Mouse (Mus musculus) neural tube, embryonic 13.5 days (tissue): ENCODE measurements around the gene Wwox. TPM values are rescaled to one million over a fixed set of nuclear protein-coding genes. Genes with fewer than 3 reads are reported as not detected.
A peak's percentile ranks its signal among the peaks of the same experiment; 100 is the strongest.

Source experiments
- ATAC-seq: fragments of 200-750 bp; cut with Nextera tagmentation; 2 replicates; pipeline ENCODE4 v1.8.0; 2017; ENCODE audit warnings: low read depth, mild to moderate bottlenecking, moderate TSS enrichment, moderate library complexity
- H3K27ac ChIP-seq: fragments of 300-500 bp; sonication (generic); replicated peaks from 2 replicates; pipeline ENCODE4 v1.5.1; 2015; ENCODE audit warnings: moderate library complexity, mild to moderate bottlenecking, inconsistent platforms
- H3K27me3 ChIP-seq: fragments of 300-500 bp; sonication (generic); 2 replicates; pipeline ENCODE4 v1.6.1; 2015; ENCODE audit warnings: mild to moderate bottlenecking, inconsistent platforms
- H3K36me3 ChIP-seq: fragments of 300-500 bp; sonication (generic); 2 replicates; pipeline ENCODE4 v1.6.1; 2015; ENCODE audit warnings: mild to moderate bottlenecking, inconsistent platforms
- H3K4me1 ChIP-seq: fragments of 300-500 bp; sonication (generic); replicated peaks from 2 replicates; pipeline ENCODE4 v1.6.1; 2015; ENCODE audit warnings: inconsistent platforms
- H3K4me2 ChIP-seq: fragments of 300-500 bp; sonication (generic); 2 replicates; pipeline ENCODE4 v1.6.1; 2015; ENCODE audit warnings: inconsistent platforms, mild to moderate bottlenecking, moderate library complexity
- H3K4me3 ChIP-seq: fragments of 300-500 bp; sonication (generic); 2 replicates; pipeline ENCODE4 v1.5.1; 2015; ENCODE audit warnings: mild to moderate bottlenecking, inconsistent platforms
- H3K9ac ChIP-seq: fragments of 300-500 bp; sonication (generic); 2 replicates; pipeline ENCODE4 v1.6.1; 2015; ENCODE audit warnings: moderate library complexity, mild to moderate bottlenecking, inconsistent platforms
- H3K9me3 ChIP-seq: fragments of 300-500 bp; sonication (generic); 2 replicates; pipeline ENCODE4 v1.6.1; 2016; ENCODE audit warnings: inconsistent platforms
- WGBS: fragments of 180-500 bp; shearing (Covaris S2); methylation state at CpG from one replicate; pipeline ENCODE4 v1.1.7; 2015; 5-methylcytosine and 5-hydroxymethylcytosine counted together
- polyA plus RNA-seq: library from polyadenylated mRNA; unstranded; fragments of >200 nt; fragmentation: Nextera tagmentation; extraction: Ambion mirVana; gene quantifications from 2 replicates; pipeline ENCODE4 v1.2.1, GENCODE M21; 2015

The Wwox gene
- polyA plus RNA-seq, 1 experiment from 2014 or later = 12.8 TPM

GRCm38 (mm10) chr8:114831595-114831994 lies 392.1 kb downstream of the Wwox start:
- H3K27me3 ChIP-seq = no peaks in the 10 kb centered on the region
- WGBS = 40% methylated on average over 9 of the region's 9 CpGs

DNA sequence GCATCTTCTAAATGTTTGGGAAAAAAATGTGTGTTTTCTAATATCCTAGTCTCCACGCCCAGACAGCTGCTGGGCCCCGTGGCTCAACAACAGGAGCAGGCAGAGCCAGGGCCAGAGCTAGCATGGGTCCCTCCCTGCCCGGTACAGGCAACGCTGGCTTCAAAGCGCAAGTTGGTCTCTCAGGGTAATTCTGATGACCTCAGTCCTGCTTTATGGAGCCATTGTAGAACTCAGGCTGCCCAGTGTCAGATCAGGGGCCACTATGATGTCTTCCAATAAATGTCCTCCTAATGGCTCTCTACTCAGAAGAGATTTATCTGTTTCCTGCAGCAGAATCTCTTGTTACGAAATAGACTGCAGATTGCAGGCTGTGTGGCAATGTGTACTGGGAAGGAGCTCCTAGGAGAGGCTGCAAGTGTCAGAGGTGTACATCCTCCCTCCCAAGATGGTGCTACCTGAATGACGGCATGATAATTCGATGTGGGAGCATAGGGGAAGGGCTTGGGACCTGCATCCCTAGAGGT lies 392.9 kb downstream of the Wwox start:
- 66% methylated on average over 8 of the region's 8 CpGs for WGBS
- Histone ChIP-seq H3K27me3 (no peaks in the 10 kb centered on the region), H3K4me2 (no peak overlapping the region), H3K4me1 (peaks cover 14% of the 10 kb centered on the region), H3K9ac (no peak overlapping the region), H3K27ac (no peak overlapping the region), H3K4me3 (no peak overlapping the region), H3K9me3 (no peaks in the 10 kb centered on the region), H3K36me3 (no peaks in the 10 kb centered on the region)
- no peak for ATAC-seq

More at GRCm38 (mm10) chr8:114831595-114831994, 392.1 kb downstream of the Wwox start:
- Histone ChIP-seq H3K4me1 (peaks cover 14% of the 10 kb centered on the region), H3K4me2 (no peak overlapping the region), H3K36me3 (no peaks in the 10 kb centered on the region), H3K9me3 (no peaks in the 10 kb centered on the region), H3K27ac (no peak overlapping the region), H3K4me3 (no peak overlapping the region), H3K9ac (no peak overlapping the region)
- ATAC-seq = no peak

DNA sequence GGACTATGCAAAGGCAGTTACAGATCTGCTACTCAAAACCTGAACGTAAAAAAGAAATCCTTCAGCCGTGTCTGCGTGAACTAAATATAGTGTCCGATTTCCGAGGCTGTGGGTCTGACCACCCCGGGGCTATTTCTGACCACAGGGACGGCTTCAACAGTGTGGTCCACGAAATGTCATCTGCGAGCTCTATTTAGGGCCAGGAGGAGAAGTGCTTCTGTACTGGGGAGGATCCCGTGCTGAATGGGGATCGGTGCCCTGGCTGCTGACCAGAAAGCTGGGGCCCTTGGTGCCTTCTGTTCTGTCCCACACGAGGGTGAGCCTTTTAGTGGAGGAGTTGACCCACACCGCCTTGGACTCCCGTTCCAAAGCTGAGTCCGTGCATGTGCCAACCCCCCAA lies 395.3 kb downstream of the Wwox start:
- H3K4me3 ChIP-seq = no peak overlapping the region
- WGBS = 85% methylated on average over 15 of the region's 15 CpGs
- no peak for ATAC-seq
- no peak overlapping the region for H3K9ac ChIP-seq
- no peaks in the 10 kb centered on the region for H3K36me3 ChIP-seq
- no peak overlapping the region for H3K4me2 ChIP-seq
- H3K27ac ChIP-seq = no peak overlapping the region
- no peaks in the 10 kb centered on the region for H3K27me3 ChIP-seq
- peaks cover 14% of the 10 kb centered on the region for H3K4me1 ChIP-seq
- H3K9me3 ChIP-seq = no peaks in the 10 kb centered on the region

DNA sequence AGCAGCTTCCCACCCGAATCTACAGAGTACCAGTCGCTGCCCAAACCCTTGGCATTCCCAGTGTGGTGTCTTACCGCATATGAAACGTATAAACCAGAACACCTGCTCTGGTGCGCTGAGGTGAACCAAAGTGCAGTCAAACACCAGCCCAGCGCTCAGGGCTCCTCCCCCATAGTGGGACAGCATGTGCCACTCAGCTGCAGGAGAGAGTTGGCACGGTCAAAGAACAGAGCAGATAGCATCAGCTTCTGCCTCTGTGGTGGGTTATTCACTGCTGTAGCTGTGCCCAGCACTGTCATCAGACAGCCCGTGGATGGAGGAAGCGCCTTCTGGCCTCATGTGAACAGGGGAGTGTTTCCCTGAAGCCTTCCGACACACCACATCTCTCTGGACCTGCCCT lies 400.5 kb downstream of the Wwox start:
- Histone ChIP-seq H3K9me3 (no peaks in the 10 kb centered on the region), H3K27me3 (no peaks in the 10 kb centered on the region), H3K4me1 (peaks cover 11% of the 10 kb centered on the region), H3K4me3 (no peak overlapping the region), H3K36me3 (no peaks in the 10 kb centered on the region), H3K4me2 (no peak overlapping the region), H3K27ac (no peak overlapping the region), H3K9ac (no peak overlapping the region)
- ATAC-seq = no peak
- 93% methylated on average over 10 of the region's 10 CpGs for WGBS

GRCm38 (mm10) chr8:114847666-114848065 lies 408.2 kb downstream of the Wwox start:
- H3K4me3 ChIP-seq = no peak overlapping the region
- no peak for ATAC-seq

DNA sequence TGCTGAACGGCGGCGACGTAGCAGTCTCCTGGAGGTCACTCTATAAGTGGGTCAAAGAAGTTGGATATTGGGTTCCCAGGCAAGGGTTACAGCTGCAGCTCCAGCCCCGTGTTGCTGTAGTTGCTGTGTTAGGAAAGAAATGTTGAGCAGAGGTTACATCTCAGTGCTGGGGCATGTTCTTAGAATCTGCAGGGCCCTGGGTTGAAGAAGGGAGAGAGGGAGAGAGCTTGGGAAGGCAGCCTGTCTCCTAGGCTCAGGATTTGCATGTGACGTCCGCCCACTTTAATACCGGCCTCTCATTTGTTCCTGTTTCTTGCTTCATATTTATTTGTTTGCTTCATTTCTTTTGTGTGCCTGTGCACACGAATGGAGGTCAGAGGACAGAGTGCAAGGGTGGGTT lies 410.0 kb downstream of the Wwox start:
- Histone ChIP-seq H3K27me3 (peaks cover 3% of the 10 kb centered on the region; the same call in 1 of the 2 replicates), H3K4me3 (no peak overlapping the region), H3K4me1 (peaks cover 21% of the 10 kb centered on the region), H3K9ac (no peak overlapping the region), H3K9me3 (no peaks in the 10 kb centered on the region), H3K36me3 (no peaks in the 10 kb centered on the region), H3K27ac (no peak overlapping the region), H3K4me2 (no peak overlapping the region)
- WGBS = 67% methylated on average over 9 of the region's 9 CpGs
- ATAC-seq = no peak

More at GRCm38 (mm10) chr8:114847666-114848065, 408.2 kb downstream of the Wwox start:
- Histone ChIP-seq H3K27ac (no peak overlapping the region), H3K4me1 (peaks cover 28% of the 10 kb centered on the region), H3K36me3 (no peaks in the 10 kb centered on the region), H3K9me3 (no peaks in the 10 kb centered on the region), H3K27me3 (peaks cover 3% of the 10 kb centered on the region; the same call in 1 of the 2 replicates), H3K9ac (no peak overlapping the region), H3K4me2 (no peak overlapping the region)
- WGBS = 83% methylated on average over 7 of the region's 7 CpGs

GRCm38 (mm10) chr8:114850014-114850870 lies 410.8 kb downstream of the Wwox start:
- ATAC-seq = no peak; the same call in 1 of the 2 replicates
- WGBS = 41% methylated on average over 15 of the region's 15 CpGs
- H3K4me3 ChIP-seq = no peak overlapping the region

GRCm38 (mm10) chr8:114853765-114854164 lies 414.3 kb downstream of the Wwox start:
- Histone ChIP-seq H3K4me2 (no peak overlapping the region), H3K9me3 (no peaks in the 10 kb centered on the region), H3K36me3 (no peaks in the 10 kb centered on the region), H3K4me1 (peaks cover 12% of the 10 kb centered on the region), H3K4me3 (no peak overlapping the region), H3K9ac (no peak overlapping the region), H3K27ac (no peak overlapping the region), H3K27me3 (no peaks in the 10 kb centered on the region)
- WGBS = 87% methylated on average over 4 of the region's 4 CpGs
- no peak for ATAC-seq

More at GRCm38 (mm10) chr8:114850014-114850870, 410.8 kb downstream of the Wwox start:
- peaks cover 3% of the 10 kb centered on the region; the same call in 1 of the 2 replicates for H3K27me3 ChIP-seq
- H3K4me1 ChIP-seq = peaks cover 18% of the 10 kb centered on the region
- H3K9ac ChIP-seq = no peak overlapping the region
- no peaks in the 10 kb centered on the region for H3K36me3 ChIP-seq
- H3K4me2 ChIP-seq = no peak overlapping the region
- H3K27ac ChIP-seq = no peak overlapping the region
- H3K9me3 ChIP-seq = no peaks in the 10 kb centered on the region

DNA sequence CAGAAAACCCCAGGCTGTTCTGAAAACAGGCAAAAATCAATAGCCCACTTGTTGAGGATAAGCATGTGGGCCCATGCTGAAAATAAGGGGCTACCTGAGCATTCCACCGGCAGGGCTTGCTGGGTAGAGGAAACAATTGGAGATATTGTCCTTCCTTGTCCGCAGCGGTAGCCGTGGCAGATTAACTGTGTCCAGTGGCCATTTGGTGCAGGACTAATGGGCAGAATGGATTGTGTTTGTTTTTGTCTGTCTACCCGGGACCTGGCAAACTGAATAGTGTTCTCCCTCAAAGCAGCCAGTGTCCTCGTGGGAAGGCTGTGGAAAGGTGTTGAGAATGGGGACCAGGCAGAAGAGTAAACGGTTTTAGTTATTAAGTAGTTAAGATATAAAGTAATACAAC lies 416.4 kb downstream of the Wwox start:
- peaks cover 7% of the 10 kb centered on the region for H3K4me1 ChIP-seq
- no peak for ATAC-seq
- no peak overlapping the region for H3K9ac ChIP-seq
- H3K36me3 ChIP-seq = no peaks in the 10 kb centered on the region
- H3K27me3 ChIP-seq = no peaks in the 10 kb centered on the region
- H3K9me3 ChIP-seq = no peaks in the 10 kb centered on the region
- 0 out of 2 replicates have a peak overlapping the region, but pooled peaks have one; percentile 13 for H3K4me2 ChIP-seq
- WGBS = 5% methylated on average over 7 of the region's 7 CpGs
- no peak overlapping the region for H3K27ac ChIP-seq
- H3K4me3 ChIP-seq = no peak overlapping the region

DNA sequence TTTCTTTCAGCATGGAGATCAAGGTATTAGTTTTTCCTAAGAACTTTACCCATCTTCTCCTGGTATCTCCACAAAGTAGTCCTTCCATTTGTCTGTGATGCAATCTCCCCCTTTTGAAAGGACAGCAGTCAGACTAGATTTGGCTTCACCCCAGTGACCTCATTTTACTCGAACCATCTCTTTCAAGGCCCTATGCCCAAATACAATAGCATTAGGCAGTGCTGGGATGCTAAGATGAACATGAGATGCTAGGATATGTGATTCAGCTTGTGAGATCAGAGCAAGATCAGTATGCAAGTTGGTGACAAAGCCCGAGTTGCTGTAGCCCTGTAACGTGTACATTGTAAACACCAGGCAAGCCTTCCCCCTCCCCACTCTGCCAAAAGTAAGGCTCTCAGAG lies 426.5 kb downstream of the Wwox start:
- 44% methylated on average over 3 of the region's 3 CpGs for WGBS
- no peaks in the 10 kb centered on the region for H3K4me1 ChIP-seq
- no peak overlapping the region for H3K9ac ChIP-seq
- no peak for ATAC-seq
- no peaks in the 10 kb centered on the region; the same call in 1 of the 2 replicates for H3K9me3 ChIP-seq
- H3K4me2 ChIP-seq = no peak overlapping the region
- H3K4me3 ChIP-seq = no peak overlapping the region
- H3K36me3 ChIP-seq = no peaks in the 10 kb centered on the region
- H3K27me3 ChIP-seq = no peaks in the 10 kb centered on the region
- no peak overlapping the region for H3K27ac ChIP-seq

DNA sequence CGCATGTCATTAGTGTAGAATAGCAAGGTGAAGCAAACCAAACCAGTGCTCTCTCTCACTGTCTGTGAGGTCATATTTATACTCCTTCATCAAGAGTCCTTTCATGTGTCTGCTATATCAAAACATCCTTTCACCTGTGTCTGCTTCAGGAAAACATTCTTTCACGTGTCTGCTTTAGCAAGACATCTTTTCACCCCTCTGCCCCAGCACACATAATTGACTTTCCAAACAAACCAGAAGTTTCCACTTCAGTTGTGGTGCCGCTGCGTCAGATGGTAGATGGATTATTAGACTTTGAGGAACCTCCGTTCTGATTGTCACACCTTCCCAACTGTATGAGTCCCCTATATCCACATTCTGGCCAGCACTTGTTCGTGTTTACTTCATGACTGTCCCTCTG lies 429.9 kb downstream of the Wwox start:
- Histone ChIP-seq H3K9me3 (no peaks in the 10 kb centered on the region; the same call in none of the 2 replicates), H3K4me1 (no peaks in the 10 kb centered on the region), H3K9ac (no peak overlapping the region), H3K36me3 (no peaks in the 10 kb centered on the region), H3K4me2 (no peak overlapping the region), H3K4me3 (no peak overlapping the region), H3K27ac (no peak overlapping the region), H3K27me3 (no peaks in the 10 kb centered on the region)
- WGBS = 97% methylated on average over 6 of the region's 6 CpGs
- no peak for ATAC-seq

DNA sequence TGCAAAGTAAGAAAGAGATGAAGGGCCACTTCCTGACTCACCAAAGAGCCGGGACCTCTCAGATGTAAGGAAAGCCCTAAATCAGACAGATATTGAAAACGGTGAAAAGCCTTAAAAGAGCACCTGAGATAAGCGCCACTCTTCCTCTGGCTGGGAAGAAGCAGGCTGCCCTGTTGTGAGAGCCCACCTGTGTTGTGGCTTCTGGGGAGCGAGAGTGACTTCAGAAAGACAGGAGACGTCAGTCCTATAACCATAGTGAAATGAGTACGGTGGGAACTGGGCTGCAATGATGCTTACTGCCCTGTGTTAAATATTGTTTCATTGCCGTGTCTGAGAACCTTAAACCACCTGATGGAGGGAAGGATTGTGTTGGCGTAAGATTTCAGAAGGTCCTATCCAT lies 431.0 kb downstream of the Wwox start:
- WGBS = 90% methylated on average over 8 of the region's 8 CpGs
- no peaks in the 10 kb centered on the region for H3K36me3 ChIP-seq
- H3K27ac ChIP-seq = no peak overlapping the region
- H3K4me1 ChIP-seq = 0 out of 2 replicates have a peak, but pooled peaks cover under 1% of the 10 kb centered on the region
- no peak overlapping the region for H3K4me3 ChIP-seq
- H3K4me2 ChIP-seq = no peak overlapping the region
- H3K9me3 ChIP-seq = no peaks in the 10 kb centered on the region; the same call in none of the 2 replicates
- H3K27me3 ChIP-seq = no peaks in the 10 kb centered on the region
- no peak overlapping the region for H3K9ac ChIP-seq
- no peak for ATAC-seq
